Mouse (Mus musculus): ENCODE measurements at regions not wholly inside any gene's neighbourhood (a gene's known extent, or its start where the extent isn't known, plus 50 kb on each side); places are given as distances from the start of the nearest gene placed in this dataset.

DNA sequence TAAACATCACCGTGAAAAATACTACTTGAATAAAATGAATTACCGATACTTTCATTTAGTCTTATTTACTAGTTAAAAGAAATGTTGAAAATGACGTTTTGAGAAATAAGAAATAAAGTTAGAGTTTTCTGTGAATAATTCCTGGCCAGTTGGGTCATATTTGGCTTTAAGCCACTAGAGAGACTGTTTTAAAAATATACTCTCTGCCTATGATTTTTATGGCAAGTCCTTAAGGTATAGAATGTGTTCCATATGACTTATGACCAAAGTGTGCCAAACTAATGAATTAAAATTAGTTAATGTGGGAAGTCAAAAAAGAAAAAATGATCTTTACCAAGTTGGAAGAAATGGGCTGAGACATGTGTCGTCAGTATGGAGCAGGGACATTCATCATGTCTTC is 354.2 kb upstream of the Col3a1 start:
- DNase-seq: no peak

DNA sequence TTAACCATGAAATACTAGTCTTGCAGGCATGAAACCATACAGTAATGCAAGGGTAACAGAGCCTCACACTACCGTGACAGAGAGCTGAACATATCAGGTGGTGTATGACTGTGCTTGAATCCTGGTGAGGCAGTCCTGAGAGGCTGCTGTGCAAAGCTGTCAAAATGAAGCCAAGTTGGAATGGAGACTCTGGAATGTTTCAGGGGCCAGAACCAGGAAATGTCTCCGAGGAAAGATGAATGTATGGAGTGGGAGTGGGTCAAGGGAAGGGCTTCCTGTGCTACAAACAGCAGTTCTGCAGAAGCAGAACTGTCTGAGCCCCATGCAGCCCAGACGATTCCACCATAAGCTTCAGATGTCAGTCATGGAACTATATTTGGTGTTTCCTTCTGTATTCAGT is 324.2 kb upstream of the Col3a1 start:
- no peak for DNase-seq

DNA sequence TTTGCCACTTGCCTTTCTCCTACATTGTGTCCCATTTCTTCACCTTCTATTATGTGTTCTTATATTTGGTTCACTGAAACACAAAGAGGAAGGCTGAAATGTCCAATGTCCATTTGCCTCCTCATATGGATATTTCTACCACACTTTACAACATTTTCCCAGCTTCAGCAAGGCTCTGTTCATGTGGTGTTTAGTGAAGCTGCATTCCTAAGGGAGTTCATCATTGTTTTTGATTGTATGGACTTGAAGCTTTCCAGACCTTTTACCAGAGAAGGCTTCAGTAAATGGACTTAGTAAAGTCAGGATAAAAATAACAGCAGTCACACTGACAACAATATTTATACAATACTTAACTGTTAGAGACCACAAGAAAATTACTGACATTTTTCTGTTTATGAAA is 290.8 kb upstream of the Col3a1 start:
- no peak for DNase-seq

DNA sequence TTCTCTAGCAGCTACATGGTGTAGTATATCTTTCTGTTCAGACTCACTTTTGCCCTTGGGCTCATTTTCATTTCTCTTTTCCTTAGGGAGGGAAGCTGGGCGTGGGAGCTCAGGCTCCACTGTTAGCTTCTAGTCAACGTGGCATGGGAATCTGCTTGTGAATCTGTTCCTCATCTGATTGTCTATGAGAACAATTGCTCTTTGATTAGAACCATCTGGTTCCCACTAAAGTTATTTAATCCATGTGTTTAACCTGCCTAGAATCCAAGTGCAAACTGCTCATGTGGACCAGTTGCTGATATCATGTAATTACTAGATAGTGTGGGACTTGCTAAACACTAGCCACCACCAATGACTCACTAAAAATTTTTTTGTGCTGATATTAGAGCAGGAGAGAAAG is 290.1 kb upstream of the Col3a1 start:
- DNase-seq: no peak

DNA sequence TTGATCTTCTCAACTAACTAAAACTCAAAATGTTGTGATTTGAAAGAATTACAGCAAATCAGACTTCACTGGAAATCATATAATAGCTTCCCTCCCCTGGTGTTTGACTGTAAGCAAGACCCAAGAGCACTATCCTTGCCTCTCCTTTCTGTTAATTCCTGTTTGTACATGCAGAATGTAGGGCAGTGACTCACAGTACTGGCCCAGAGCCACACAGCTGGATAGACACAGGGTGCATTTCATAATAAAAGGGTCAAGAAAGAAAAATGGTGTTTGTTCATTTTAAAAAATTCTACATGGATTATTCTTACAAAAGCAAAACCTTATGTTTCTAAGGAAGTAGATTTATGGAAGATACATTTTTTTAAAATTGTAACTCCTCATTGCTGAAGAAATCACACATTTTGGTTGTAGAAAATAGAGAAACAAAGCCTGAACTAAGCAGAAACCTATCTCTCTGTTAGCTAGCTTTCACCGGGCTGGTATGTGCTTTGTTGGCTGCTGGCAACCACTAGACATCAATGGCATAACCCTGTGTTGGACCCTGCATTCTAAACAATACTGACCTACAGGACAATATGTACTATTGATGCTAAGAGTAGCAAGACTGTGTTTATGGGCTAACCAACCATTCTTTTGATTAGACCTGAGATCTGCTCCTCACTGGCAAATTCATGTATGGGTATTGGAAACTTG is 289.0 kb upstream of the Col3a1 start:
- peak; percentile 98 for DNase-seq

DNA sequence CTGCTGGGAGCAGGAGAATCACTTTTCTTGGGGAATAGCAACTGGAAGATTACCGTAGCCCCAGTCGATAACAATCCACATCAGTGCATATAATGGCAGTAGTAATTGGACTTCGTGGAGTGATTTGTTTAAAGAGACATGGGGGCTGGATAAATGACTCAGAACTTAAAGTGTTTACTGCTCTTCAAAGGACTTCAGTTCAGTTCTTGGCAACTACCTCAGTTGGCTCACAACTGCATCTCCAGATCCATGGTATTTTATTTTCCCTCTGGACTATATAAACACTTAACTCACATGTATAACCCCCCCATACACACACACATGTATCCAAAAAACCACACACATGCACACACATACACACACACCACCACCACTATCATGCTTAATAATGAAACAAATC is 288.0 kb upstream of the Col3a1 start:
- no peak for DNase-seq

DNA sequence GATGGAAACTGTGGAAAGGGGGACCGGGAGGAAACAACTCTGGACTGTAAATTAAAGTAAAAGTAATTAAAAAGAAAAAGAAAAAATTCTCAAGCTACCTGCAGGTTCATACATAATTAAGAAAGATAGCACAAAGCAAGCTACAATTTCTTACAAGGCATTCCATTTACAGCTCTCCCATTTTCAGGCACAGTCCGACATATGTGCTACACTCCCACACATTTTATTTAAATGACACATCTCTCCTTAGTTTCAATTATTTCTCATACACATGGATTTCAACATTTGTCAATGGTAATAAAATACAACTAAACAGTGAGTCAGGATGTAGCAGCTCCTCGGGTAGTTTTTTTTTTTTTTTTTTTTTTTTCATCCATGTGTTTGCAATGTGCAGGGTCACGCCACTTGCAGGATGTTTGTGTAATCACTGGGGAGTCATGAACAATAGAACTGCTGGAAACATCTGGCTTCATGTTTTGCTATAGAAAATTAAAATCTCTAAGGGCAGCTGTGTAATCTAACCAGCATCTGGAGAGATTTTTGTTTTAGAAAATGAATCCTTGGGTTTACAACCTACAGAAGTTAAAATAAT is 279.8 kb upstream of the Col3a1 start:
- no peak for DNase-seq

DNA sequence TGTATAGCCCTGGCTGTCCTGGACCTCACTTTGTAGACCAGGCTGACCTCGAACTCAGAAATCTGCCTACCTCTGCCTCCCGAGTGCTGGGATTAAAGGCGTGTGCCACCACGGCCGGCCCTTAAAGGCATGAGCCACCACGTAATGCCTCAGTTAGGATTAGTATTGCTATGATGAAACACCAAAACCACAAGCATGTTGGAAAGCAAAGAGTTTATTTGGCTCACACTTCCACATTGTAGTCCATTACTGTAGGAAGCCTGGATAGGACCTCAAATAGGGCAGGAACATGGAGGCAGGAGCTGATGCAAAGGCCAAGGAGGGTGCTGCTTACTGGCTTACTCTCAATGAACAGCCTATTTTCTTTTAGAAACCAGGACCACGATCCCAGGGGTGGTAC is 278.0 kb upstream of the Col3a1 start:
- no peak for DNase-seq

DNA sequence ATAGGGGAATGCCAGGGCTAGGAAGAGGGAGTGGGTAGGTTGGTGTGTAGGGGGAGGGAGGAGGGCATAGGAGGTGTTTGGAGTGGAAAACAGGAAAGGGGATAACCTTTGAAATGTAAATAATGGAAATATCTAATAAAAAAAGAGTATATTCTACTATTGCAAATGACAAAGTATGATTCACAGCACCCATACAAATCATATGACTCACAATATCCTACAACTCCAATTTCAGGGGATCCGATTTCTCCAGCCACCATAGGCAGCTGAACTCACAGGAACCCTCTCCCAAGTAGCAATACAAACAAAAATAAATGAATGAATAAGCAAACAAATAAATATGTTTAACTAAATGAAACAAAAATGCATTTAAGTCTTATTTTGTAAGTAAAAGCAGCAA is 270.0 kb upstream of the Col3a1 start:
- no peak for DNase-seq

DNA sequence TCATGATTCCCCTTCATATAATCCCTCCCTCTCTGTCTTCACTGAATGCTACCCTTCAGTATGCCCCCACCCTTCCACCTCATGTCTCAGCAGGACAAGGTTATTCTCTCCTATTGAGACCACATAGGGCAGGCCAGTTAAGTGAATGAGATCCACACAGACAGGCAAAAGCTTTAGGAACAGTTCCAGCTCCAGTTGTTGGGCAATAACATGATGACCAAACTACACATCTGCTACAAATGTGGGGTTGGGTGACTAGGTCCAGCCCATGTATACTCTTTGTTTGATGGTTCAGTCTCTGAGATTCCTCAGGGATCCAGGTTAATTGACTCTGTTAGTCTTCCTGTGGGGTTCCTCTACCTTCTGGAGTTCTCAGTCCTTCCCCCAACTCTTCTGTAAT is 269.5 kb upstream of the Col3a1 start:
- no peak for DNase-seq

DNA sequence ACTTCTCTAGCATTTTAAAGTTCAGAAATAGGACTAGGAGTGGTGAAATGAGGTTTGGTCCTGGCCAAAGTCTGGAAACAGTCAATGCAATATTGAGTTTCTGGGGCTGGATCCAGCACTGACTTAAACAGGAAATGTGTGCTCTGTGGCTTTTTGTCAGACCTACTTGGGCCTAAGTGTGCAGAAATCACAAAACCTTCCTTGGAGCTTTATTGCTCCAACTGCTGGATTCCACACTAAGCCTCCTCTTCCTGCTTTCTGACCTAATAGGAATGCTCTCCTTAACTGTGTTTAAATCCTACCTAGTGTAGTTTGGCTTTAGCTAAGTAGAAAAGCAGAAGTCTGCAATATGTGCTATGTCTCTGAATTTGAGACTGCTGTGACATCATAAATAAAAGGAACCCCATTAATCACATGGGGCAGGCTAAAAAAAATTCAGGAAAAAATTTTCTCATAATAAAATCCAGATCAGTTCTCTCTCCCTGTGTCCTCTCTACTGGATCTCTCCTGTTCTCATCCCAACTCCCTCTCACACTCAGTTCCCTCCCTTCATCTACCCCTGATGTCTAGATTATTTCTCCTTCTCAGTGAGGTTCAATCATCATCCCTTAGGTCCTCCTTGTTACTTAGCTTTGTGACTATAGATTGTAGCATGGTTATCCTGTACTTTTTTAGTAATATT is 268.0 kb upstream of the Col3a1 start:
- peak; percentile 88 for DNase-seq

DNA sequence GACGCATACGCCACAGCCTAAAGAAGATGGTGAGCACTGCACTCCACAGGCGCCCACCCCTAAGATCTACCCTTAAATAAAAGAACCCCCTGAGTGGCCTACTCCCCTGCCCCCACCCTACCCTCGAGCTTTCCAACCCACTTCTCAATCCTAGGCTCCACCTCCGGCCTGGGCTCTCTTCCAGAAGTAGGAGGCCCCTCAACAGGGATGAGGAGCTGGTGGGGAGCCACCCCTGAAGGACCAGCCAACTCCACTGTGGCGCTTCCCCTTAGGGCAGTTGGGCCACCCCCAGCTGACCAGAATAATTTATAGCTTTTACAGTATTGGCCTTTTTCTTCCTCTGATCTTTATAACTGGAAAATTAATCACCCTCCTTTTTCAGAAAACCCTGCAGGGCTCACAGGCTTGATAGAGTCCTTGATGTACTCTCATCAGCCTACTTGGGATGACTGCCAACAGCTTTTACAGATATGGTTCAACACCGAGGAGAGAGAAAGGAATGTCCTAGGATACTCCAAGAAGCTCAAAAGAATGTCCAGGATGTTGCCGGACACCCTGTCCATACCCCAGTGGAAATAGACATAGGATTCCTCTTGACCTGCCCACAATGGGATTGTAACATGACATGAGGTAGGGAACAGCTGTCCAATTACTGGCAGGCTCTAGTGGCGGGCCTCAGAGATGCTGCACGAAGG is 220.3 kb upstream of the Col3a1 start:
- peak; percentile 84 for DNase-seq

DNA sequence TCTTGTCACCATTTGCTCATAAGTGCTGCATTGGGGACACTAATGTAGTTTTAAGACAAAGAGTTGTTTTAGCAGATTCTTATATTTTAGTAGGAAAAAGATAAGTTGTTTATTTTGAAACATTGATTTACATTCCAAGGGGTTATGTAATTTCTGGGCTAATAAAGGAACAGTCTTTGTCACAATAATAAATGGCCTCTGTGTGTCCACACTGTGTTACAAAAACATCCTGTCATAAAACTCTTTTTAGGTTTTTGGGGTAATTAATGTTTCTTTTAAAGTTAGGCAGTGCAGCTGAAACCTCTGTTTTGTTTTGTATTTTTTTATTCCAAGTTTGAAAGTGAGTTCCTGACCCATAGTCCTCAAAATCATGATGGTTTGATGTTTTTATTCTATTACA is 210.4 kb upstream of the Col3a1 start:
- DNase-seq: no peak

DNA sequence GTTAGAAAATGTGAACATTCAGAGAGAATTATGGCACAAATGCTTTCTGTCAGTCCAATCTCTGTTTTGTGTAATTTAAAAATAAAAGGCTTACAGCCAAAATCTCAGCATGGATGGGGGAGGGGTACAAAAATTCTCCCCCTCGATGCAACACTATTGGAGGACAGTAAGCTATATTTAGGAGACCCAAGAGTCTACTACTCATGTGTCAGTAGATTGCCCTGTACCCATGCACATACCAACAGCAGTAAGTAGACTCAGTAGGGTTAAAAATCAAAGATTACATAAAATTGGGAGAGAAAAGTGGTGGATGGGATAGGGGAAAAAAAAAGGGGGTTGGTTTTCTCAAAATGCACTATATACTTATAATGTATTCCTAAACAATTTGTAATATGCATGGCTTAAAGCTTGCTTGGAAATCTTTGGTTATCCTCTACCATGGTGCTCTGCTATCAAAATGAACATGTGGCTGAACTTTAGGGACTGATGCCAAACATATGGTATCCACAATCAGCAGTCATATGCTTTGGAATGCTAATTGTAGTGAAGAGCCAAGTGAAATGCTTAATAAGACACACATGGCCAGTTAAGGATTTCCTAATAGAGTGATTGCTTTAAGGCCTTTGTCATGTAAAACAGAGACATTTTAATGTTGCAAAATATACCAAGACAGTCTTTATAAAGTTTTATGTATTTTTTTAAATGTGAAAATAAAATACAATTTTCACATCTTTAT is 194.8 kb upstream of the Col3a1 start:
- no peak for DNase-seq

DNA sequence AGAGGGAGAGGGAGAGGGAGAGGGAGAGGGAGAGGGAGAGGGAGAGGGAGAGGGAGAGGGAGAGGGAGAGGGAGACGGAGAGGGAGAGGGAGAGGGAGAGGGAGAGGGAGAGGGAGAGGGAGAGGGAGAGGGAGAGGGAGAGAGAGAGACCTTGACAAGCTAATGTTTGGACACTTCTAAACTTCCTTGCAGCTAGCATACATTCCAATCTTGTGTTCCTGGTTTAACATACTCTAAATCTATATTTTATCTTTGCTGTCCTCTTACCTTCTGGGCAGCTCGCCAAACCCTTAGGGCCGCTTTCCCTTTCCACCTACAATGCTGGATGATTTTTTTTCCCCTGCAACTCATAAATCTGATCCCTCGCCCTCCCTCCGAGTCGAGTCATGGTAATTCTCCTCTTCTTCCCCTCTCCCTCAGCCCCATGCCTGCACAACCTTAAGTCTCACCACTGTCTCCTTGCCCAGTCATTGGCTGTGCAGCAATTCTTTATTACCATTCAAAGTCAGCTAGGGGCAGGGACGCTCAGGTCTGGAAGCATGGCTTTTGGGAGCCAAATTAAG is 176.1 kb upstream of the Col3a1 start:
- DNase-seq: no peak

DNA sequence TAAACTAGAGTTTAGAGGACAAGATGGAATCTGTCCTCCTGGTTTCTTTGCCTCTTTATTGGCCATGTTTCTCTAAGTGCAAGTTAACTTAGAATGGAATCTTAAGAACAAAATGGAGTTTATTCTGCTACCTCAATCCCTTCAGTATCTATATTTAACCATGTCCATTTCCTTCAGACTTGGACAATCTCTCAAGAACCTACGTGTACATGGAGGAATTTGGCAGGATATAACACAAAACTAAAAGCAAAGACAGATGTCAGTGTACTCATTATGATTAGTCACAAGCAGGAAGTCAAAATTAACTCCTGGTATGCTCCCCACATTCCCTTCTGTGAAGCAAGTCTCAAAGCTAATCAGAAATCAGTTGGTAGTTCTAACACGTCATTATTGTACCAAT is 164.3 kb upstream of the Col3a1 start:
- no peak for DNase-seq

DNA sequence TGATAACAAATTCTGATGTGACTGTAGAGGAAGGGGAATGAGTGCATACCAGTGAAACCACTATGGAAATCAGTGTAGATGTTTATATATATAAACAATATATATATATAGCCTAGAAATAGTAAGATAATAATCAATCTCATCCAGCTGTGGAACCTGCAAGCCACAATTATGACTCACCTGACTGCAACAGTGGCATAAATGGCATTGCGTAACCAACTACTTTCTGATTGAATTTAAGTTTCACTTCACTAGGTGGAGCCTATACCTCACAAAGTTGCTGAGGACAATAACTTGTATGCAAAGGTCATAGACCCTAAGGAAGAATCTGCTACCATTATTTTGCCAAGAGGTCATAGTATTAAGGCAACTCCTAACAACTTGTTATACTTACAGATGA is 129.7 kb upstream of the Col3a1 start:
- no peak for DNase-seq

DNA sequence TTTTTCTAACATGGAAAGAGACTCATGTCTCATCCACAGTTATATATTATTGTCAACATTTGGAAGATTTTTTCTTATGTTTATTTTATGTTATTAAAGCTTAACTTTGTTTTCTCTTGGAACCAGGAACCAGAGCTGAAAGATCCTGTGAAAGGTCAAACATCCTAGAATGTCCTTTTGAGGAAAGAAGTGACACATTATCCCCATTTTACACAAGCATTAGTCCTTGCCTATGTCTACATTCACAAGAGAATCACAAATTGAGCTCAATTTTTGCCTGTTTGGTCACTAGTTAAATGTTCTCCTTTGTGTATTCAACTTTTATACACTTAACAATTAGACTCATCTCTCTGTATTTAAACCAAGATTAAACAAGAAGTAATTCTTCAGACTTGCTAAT is 126.0 kb upstream of the Col3a1 start:
- no peak for DNase-seq

DNA sequence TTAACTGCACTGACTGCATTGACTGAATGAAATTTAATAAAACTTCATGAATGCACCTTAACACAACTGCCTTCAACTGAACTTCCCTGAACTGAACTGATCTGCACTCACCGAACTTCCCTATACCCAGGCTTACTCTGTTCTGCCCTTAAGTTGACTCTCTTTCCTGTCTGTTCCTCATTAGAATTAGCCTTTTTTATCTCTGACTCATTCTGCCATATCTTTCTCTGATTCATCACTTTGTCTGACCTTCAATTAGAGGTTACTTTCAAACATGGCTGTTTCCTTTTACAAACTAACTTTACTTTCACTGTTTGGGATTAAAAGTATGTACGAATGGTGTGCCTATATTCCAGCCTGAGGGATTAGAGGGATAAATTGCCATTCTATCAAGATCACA is 103.4 kb upstream of the Col3a1 start:
- no peak for DNase-seq

DNA sequence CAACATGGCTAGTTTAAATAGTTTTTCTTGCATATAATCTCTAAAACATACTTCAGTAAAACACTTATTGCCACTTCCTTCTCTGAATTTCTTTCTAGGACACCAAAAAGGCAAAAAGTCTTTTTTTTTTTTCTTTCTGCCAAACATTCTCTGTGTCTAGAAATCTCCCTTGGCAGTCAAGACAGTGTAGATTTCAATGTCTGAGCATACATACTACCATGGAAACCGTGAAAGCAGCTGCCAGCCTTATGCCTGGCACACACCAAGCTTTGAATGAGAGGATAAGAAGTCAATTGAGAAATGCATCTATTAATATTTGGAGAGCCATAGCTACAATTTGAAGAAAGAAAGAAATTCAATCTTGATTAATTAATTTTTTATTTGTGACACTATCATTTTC is 95.1 kb upstream of the Col3a1 start:
- DNase-seq: no peak

All from heart, adult 11 months (tissue).